Mouse (Mus musculus) lung, embryonic 14.5 days (tissue): ENCODE results near the gene Efr3b. TPM values are rescaled to one million over a fixed set of nuclear protein-coding genes. Genes with fewer than 3 reads are reported as not detected.
A peak's percentile ranks its signal among the peaks of the same experiment; 100 is the strongest.

Experiments
- ATAC-seq: fragments of 200-750 bp; cut with Nextera tagmentation; 2 replicates; pipeline ENCODE4 v1.8.0; 2017; ENCODE audit warnings: mild to moderate bottlenecking, moderate TSS enrichment, moderate library complexity; ENCODE audit not compliant: insufficient read depth
- DNase-seq: peaks from one replicate; pipeline ENCODE4 v3.0.0-alpha.2; 2015
- H3K27ac ChIP-seq: fragments of 300-500 bp; sonication (generic); 2 replicates; pipeline ENCODE4 v1.5.1; 2014; ENCODE audit warnings: low read depth, mild to moderate bottlenecking, moderate library complexity
- H3K27me3 ChIP-seq: fragments of 300-500 bp; sonication (generic); 2 replicates; pipeline ENCODE4 v1.6.1; 2014; ENCODE audit warnings: low read length, control low read depth; ENCODE audit not compliant: insufficient read depth
- H3K36me3 ChIP-seq: fragments of 300-500 bp; sonication (generic); 2 replicates; pipeline ENCODE4 v1.6.1; 2014; ENCODE audit warnings: control low read depth; ENCODE audit not compliant: insufficient read depth
- H3K4me1 ChIP-seq: fragments of 300-500 bp; sonication (generic); 2 replicates; pipeline ENCODE4 v1.6.1; 2014; ENCODE audit warnings: antibody characterized with exemption, control low read depth; ENCODE audit not compliant: insufficient read depth
- H3K4me2 ChIP-seq: fragments of 300-500 bp; sonication (generic); 2 replicates; pipeline ENCODE4 v1.6.1; 2014; ENCODE audit warnings: mild to moderate bottlenecking
- H3K4me3 ChIP-seq: fragments of 300-500 bp; sonication (generic); 2 replicates; pipeline ENCODE4 v1.5.1; 2014; ENCODE audit warnings: low read depth, low read length
- H3K9ac ChIP-seq: fragments of 300-500 bp; sonication (generic); 2 replicates; pipeline ENCODE4 v1.6.1; 2014
- H3K9me3 ChIP-seq: fragments of 300-500 bp; sonication (generic); 2 replicates; pipeline ENCODE4 v1.6.1; 2016; ENCODE audit warnings: low read depth, low read length, control low read depth
- CTCF ChIP-seq: IDR thresholded peaks from 2 replicates; pipeline ENCODE4 v1.5.1; 2016; ENCODE audit warnings: antibody characterized with exemption, low read depth
- WGBS: fragments of 180-500 bp; shearing (Covaris S2); extraction: QIAGEN DNeasy Blood & Tissue Kit; methylation state at CpG from one replicate; pipeline ENCODE4 v1.1.7; 2014; 5-methylcytosine and 5-hydroxymethylcytosine counted together
- polyA plus RNA-seq: library from polyadenylated mRNA; unstranded; fragments of >200 nt; fragmentation: Nextera tagmentation; extraction: Ambion mirVana; gene quantifications from 2 replicates; pipeline ENCODE4 v1.2.1, GENCODE M21; 2014

The Efr3b gene
- polyA plus RNA-seq, 1 experiment from 2014 or later = 4.1 TPM

GRCm38 (mm10) chr12:4006079-4006478 is 32.6 kb downstream of the Efr3b start:
- no peak overlapping the region for H3K4me3 ChIP-seq
- TF ChIP-seq CTCF = no peak

GRCm38 (mm10) chr12:4004648-4005047 is 34.1 kb downstream of the Efr3b start:
- no peak overlapping the region for H3K4me2 ChIP-seq
- H3K27me3 ChIP-seq = no peaks in the 10 kb centered on the region
- peaks cover 10% of the 10 kb centered on the region for H3K4me1 ChIP-seq
- no peaks in the 10 kb centered on the region for H3K36me3 ChIP-seq
- no peaks in the 10 kb centered on the region for H3K9me3 ChIP-seq
- ATAC-seq (no peak), DNase-seq (peak; percentile 17)
- H3K4me3 ChIP-seq = no peak overlapping the region
- no peak overlapping the region for H3K9ac ChIP-seq
- H3K27ac ChIP-seq = no peak overlapping the region
- 30% methylated on average over 6 of the region's 6 CpGs for WGBS
- TF ChIP-seq CTCF = no peak

More at GRCm38 (mm10) chr12:4006079-4006478, 32.6 kb downstream of the Efr3b start:
- H3K9ac ChIP-seq = no peak overlapping the region
- DNase-seq (no peak), ATAC-seq (no peak)
- WGBS = 67% methylated on average over 7 of the region's 7 CpGs
- H3K36me3 ChIP-seq = no peaks in the 10 kb centered on the region
- H3K4me2 ChIP-seq = no peak overlapping the region
- H3K4me1 ChIP-seq = peaks cover 10% of the 10 kb centered on the region
- H3K27ac ChIP-seq = no peak overlapping the region
- no peaks in the 10 kb centered on the region for H3K9me3 ChIP-seq
- H3K27me3 ChIP-seq = no peaks in the 10 kb centered on the region

- 86% methylated on average over 5 of the region's 5 CpGs for WGBS
- H3K36me3 ChIP-seq = no peaks in the 10 kb centered on the region
- no peak for ATAC-seq
- H3K27ac ChIP-seq = no peak overlapping the region
- H3K4me3 ChIP-seq = no peak overlapping the region
- TF ChIP-seq CTCF = no peak
- no peaks in the 10 kb centered on the region; the same call in 1 of the 2 replicates for H3K4me1 ChIP-seq
- H3K27me3 ChIP-seq = no peaks in the 10 kb centered on the region
- DNase-seq = no peak
- H3K9ac ChIP-seq = no peak overlapping the region
- H3K9me3 ChIP-seq = no peaks in the 10 kb centered on the region
- no peak overlapping the region for H3K4me2 ChIP-seq
Measured at GRCm38 (mm10) chr12:4000406-4000805, 38.3 kb downstream of the Efr3b start.

GRCm38 (mm10) chr12:3996749-3997148 is 42.0 kb downstream of the Efr3b start:
- Histone ChIP-seq H3K27me3 (no peaks in the 10 kb centered on the region), H3K9ac (no peak overlapping the region), H3K27ac (no peak overlapping the region), H3K4me3 (no peak overlapping the region), H3K4me2 (no peak overlapping the region), H3K36me3 (no peaks in the 10 kb centered on the region), H3K4me1 (no peaks in the 10 kb centered on the region), H3K9me3 (no peaks in the 10 kb centered on the region)
- DNase-seq = no peak
- no peak for TF ChIP-seq CTCF
- WGBS = 85% methylated on average over 9 of the region's 9 CpGs
- ATAC-seq = no peak

GRCm38 (mm10) chr12:3991047-3991446 is 47.7 kb downstream of the Efr3b start:
- DNase-seq = no peak
- no peak for ATAC-seq
- no peaks in the 10 kb centered on the region for H3K4me1 ChIP-seq
- H3K9ac ChIP-seq = no peak overlapping the region
- H3K27ac ChIP-seq = no peak overlapping the region
- no peaks in the 10 kb centered on the region for H3K36me3 ChIP-seq
- H3K27me3 ChIP-seq = no peaks in the 10 kb centered on the region
- TF ChIP-seq CTCF = no peak
- H3K4me2 ChIP-seq = no peak overlapping the region
- H3K4me3 ChIP-seq = no peak overlapping the region
- WGBS = 80% methylated on average over 3 of the region's 3 CpGs
- H3K9me3 ChIP-seq = no peaks in the 10 kb centered on the region

- H3K4me3 ChIP-seq = no peak overlapping the region
- H3K9ac ChIP-seq = no peak overlapping the region
- TF ChIP-seq CTCF = no peak
- no peaks in the 10 kb centered on the region for H3K27me3 ChIP-seq
- DNase-seq = peak; percentile 31
- H3K36me3 ChIP-seq = no peaks in the 10 kb centered on the region
- no peaks in the 10 kb centered on the region for H3K9me3 ChIP-seq
- H3K27ac ChIP-seq = peak overlapping the region; percentile 28; the same call in 1 of the 2 replicates
- ATAC-seq = peak; percentile 28; the same call in 1 of the 2 replicates
- 25% methylated on average over 2 of the region's 2 CpGs for WGBS
- no peak overlapping the region for H3K4me2 ChIP-seq
- H3K4me1 ChIP-seq = no peaks in the 10 kb centered on the region
Measured at GRCm38 (mm10) chr12:3989943-3990342, 48.8 kb downstream of the Efr3b start.

- Histone ChIP-seq H3K4me1 (0 out of 2 replicates have a peak, but pooled peaks cover 6% of the 10 kb centered on the region), H3K4me2 (no peak overlapping the region), H3K27me3 (no peaks in the 10 kb centered on the region), H3K9me3 (no peaks in the 10 kb centered on the region), H3K27ac (no peak overlapping the region), H3K4me3 (no peak overlapping the region), H3K36me3 (no peaks in the 10 kb centered on the region), H3K9ac (no peak overlapping the region)
- 61% methylated on average over 9 of the region's 9 CpGs for WGBS
- ATAC-seq (no peak), DNase-seq (no peak)
- TF ChIP-seq CTCF = no peak
Measured at GRCm38 (mm10) chr12:3984446-3984845, 54.3 kb downstream of the Efr3b start.

- 0 out of 2 replicates have a peak, but pooled peaks cover 6% of the 10 kb centered on the region for H3K4me1 ChIP-seq
- H3K27me3 ChIP-seq = no peaks in the 10 kb centered on the region
- H3K9me3 ChIP-seq = no peaks in the 10 kb centered on the region
- WGBS = 3% methylated on average over 1 of the region's 1 CpGs
- DNase-seq (peak; percentile 95), ATAC-seq (no peak)
- no peaks in the 10 kb centered on the region for H3K36me3 ChIP-seq
- no peak overlapping the region for H3K9ac ChIP-seq
- peak; percentile 83 for TF ChIP-seq CTCF
- H3K27ac ChIP-seq = no peak overlapping the region
- H3K4me3 ChIP-seq = no peak overlapping the region
- H3K4me2 ChIP-seq = no peak overlapping the region
Measured at GRCm38 (mm10) chr12:3983736-3984135, 55.0 kb downstream of the Efr3b start.
